Mouse (Mus musculus) heart, adult 2 months (tissue): ENCODE results near the gene Erc2.

Experiments used
- CTCF ChIP-seq: fragments of 200-600 bp; IDR thresholded peaks from 2 replicates; pipeline ENCODE4 v1.8.1; 2022; ENCODE audit warnings: antibody characterized with exemption, mild to moderate bottlenecking, moderate library complexity
- POLR2A ChIP-seq: fragments of 200-500 bp; IDR thresholded peaks from 2 replicates; pipeline ENCODE4 v1.6.1; 2011; ENCODE audit warnings: mild to moderate bottlenecking, low read depth, low read length, control low read depth; ENCODE audit not compliant: insufficient read depth

DNA sequence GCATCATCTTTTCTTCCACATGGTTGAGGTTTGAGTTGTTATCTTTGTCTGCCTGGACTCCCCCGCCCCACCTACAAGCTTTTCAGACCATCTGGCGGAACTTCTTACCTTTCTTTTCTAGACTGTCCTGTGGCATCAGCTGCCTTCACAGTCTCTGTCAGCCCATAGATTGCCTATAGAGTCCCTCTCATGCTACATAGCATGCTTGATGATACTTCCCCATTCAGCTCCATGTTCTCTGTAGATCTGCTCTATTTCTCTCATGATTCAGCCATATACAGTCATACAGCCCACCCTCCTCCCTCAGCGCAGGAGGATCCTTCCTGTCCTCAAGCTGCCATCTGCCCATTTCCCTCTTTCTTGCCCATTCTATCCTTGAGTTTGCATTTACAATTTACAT is 98.7 kb downstream of the Erc2 start:
- TF ChIP-seq CTCF (no peak), POLR2A (no peak)
